Mouse (Mus musculus) ES-E14 (cell line): ENCODE data around the gene Supt4a.

Experiments used
- CHD2 ChIP-seq: IDR thresholded peaks from 2 replicates; pipeline ENCODE4 v1.6.1; 2014; ENCODE audit warnings: mild to moderate bottlenecking, low read depth, low read length, inconsistent platforms
- HCFC1 ChIP-seq: IDR thresholded peaks from 2 replicates; pipeline ENCODE4 v1.6.1; 2012; ENCODE audit warnings: low read length, inconsistent platforms, borderline replicate concordance; ENCODE audit not compliant: insufficient read depth
- MAFK ChIP-seq: IDR thresholded peaks from 2 replicates; pipeline ENCODE4 v1.6.1; 2014; ENCODE audit warnings: mild to moderate bottlenecking, low read depth, low read length, inconsistent platforms; ENCODE audit not compliant: insufficient read depth
- ZC3H11A ChIP-seq: IDR thresholded peaks from 2 replicates; pipeline ENCODE4 v1.6.1; 2012; ENCODE audit warnings: low read depth, mild to moderate bottlenecking, inconsistent platforms, low read length, borderline replicate concordance
- ZNF384 ChIP-seq: IDR thresholded peaks from 2 replicates; pipeline ENCODE4 v1.6.1; 2012; ENCODE audit warnings: low read depth, low read length, inconsistent platforms

DNA sequence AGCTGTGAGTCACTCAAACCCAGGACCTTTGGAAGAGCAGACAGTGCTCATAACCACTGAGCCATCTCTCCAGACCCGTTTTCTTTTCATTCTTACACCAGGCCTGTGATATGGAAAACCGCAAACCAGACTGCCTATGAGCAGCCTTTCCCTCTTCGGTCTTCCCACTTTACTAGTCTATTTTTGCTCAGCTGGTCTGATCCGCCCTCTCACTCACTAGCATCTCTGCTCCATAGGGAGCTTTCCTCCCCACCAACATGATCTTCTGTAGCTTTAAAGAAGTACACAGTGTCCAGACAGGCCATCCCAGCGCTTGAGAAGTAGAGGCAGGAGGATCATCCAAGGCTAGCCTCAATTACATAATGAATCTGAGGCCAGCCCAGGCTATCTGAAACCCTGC, 28.4 kb upstream of the Supt4a start:
- no peak for TF ChIP-seq ZNF384
- TF ChIP-seq CHD2 = no peak
- no peak for TF ChIP-seq HCFC1
- TF ChIP-seq MAFK = no peak
- TF ChIP-seq ZC3H11A = no peak
